Mouse (Mus musculus): Measurements from ENCODE around the gene Zswim4. TPM values are rescaled to one million over a fixed set of nuclear protein-coding genes. Genes with fewer than 3 reads are reported as not detected.

Gene Zswim4
- polyA plus RNA-seq, 1 experiment from 2014 or later, result 9.3 TPM

DNA sequence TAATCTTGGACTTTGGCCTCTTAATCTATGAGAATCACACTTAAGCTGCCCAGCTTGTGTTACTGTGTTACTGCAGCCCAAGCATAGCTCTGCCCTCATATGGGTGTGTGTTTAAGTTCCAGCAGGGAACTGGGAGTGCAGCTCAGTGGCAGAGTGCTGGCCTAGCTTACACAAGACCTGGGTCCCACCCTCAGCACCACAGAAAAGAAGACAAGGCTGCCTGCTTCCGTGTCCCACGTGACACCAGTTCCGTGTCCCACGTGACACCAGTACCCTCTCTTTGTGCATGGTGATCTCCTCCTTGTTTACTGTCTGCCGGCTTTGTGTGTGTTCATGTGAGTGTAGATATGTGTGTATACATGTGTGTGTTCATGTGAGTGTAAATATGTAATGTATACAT lies 18.7 kb downstream of the Zswim4 start:
- WGBS, result 90% methylated on average over 5 of the region's 5 CpGs
- H3K4me2 ChIP-seq (replicated peaks; ENCODE audit: low read depth, low read length), result no peak overlapping the region
- H3K27me3 ChIP-seq (ENCODE audit: control insufficient read depth, insufficient read depth, low read length), result no peaks in the 10 kb centered on the region
- no peaks in the 10 kb centered on the region for H3K9me3 ChIP-seq (ENCODE audit: control insufficient read depth, low read depth, low read length)
- H3K4me1 ChIP-seq (ENCODE audit: control insufficient read depth, insufficient read depth, low read length), result no peaks in the 10 kb centered on the region
- no peak overlapping the region for H3K9ac ChIP-seq (replicated peaks; ENCODE audit: low read depth, low read length)
- no peak for ATAC-seq (ENCODE audit: insufficient number of reproducible peaks, insufficient read depth, low FRiP score, low read depth)
- no peak overlapping the region for H3K4me3 ChIP-seq (ENCODE audit: low read depth, low read length)
- peaks cover 73% of the 10 kb centered on the region for H3K36me3 ChIP-seq (ENCODE audit: control insufficient read depth, insufficient read depth, low read length)
- H3K27ac ChIP-seq (ENCODE audit: low read length), result no peak overlapping the region

GRCm38 (mm10) chr8:84217206-84217605 lies 19.6 kb downstream of the Zswim4 start:
- no peaks in the 10 kb centered on the region for H3K27me3 ChIP-seq (ENCODE audit: control insufficient read depth, insufficient read depth, low read length)
- no peaks in the 10 kb centered on the region for H3K9me3 ChIP-seq (ENCODE audit: control insufficient read depth, low read depth, low read length)
- WGBS, result 94% methylated on average over 11 of the region's 11 CpGs
- no peak for ATAC-seq (ENCODE audit: insufficient number of reproducible peaks, insufficient read depth, low FRiP score, low read depth)
- H3K4me3 ChIP-seq (ENCODE audit: low read depth, low read length), result no peak overlapping the region
- H3K27ac ChIP-seq (ENCODE audit: low read length), result no peak overlapping the region
- no peak overlapping the region for H3K9ac ChIP-seq (replicated peaks; ENCODE audit: low read depth, low read length)
- peaks cover 73% of the 10 kb centered on the region for H3K36me3 ChIP-seq (ENCODE audit: control insufficient read depth, insufficient read depth, low read length)
- H3K4me1 ChIP-seq (ENCODE audit: control insufficient read depth, insufficient read depth, low read length), result no peaks in the 10 kb centered on the region
- no peak overlapping the region for H3K4me2 ChIP-seq (replicated peaks; ENCODE audit: low read depth, low read length)

- WGBS, result 88% methylated on average over 4 of the region's 4 CpGs
- no peak overlapping the region for H3K27ac ChIP-seq (ENCODE audit: low read length)
- no peaks in the 10 kb centered on the region for H3K27me3 ChIP-seq (ENCODE audit: control insufficient read depth, insufficient read depth, low read length)
- peaks cover under 1% of the 10 kb centered on the region; the same call in 1 of the 2 replicates for H3K4me1 ChIP-seq (ENCODE audit: control insufficient read depth, insufficient read depth, low read length)
- H3K9ac ChIP-seq (replicated peaks; ENCODE audit: low read depth, low read length), result no peak overlapping the region
- ATAC-seq (ENCODE audit: insufficient number of reproducible peaks, insufficient read depth, low FRiP score, low read depth), result no peak
- H3K9me3 ChIP-seq (ENCODE audit: control insufficient read depth, low read depth, low read length), result no peaks in the 10 kb centered on the region
- no peak overlapping the region for H3K4me3 ChIP-seq (ENCODE audit: low read depth, low read length)
- peaks cover 77% of the 10 kb centered on the region for H3K36me3 ChIP-seq (ENCODE audit: control insufficient read depth, insufficient read depth, low read length)
- no peak overlapping the region for H3K4me2 ChIP-seq (replicated peaks; ENCODE audit: low read depth, low read length)
Measured at GRCm38 (mm10) chr8:84213277-84213676, 23.6 kb downstream of the Zswim4 start.

GRCm38 (mm10) chr8:84211881-84212563 lies 24.8 kb downstream of the Zswim4 start:
- no peaks in the 10 kb centered on the region for H3K27me3 ChIP-seq (ENCODE audit: control insufficient read depth, insufficient read depth, low read length)
- ATAC-seq (ENCODE audit: insufficient number of reproducible peaks, insufficient read depth, low FRiP score, low read depth), result no peak
- H3K9me3 ChIP-seq (ENCODE audit: control insufficient read depth, low read depth, low read length), result no peaks in the 10 kb centered on the region
- H3K4me1 ChIP-seq (ENCODE audit: control insufficient read depth, insufficient read depth, low read length), result peaks cover 9% of the 10 kb centered on the region; the same call in 1 of the 2 replicates
- no peak overlapping the region for H3K4me3 ChIP-seq (ENCODE audit: low read depth, low read length)
- H3K27ac ChIP-seq (ENCODE audit: low read length), result no peak overlapping the region
- WGBS, result 92% methylated on average over 31 of the region's 31 CpGs
- no peak overlapping the region for H3K4me2 ChIP-seq (replicated peaks; ENCODE audit: low read depth, low read length)
- peaks cover 67% of the 10 kb centered on the region for H3K36me3 ChIP-seq (ENCODE audit: control insufficient read depth, insufficient read depth, low read length)
- no peak overlapping the region for H3K9ac ChIP-seq (replicated peaks; ENCODE audit: low read depth, low read length)

- no peak overlapping the region for H3K4me3 ChIP-seq (ENCODE audit: low read depth, low read length)
- H3K9me3 ChIP-seq (ENCODE audit: control insufficient read depth, low read depth, low read length), result no peaks in the 10 kb centered on the region
- no peak for ATAC-seq (ENCODE audit: insufficient number of reproducible peaks, insufficient read depth, low FRiP score, low read depth)
- peaks cover 9% of the 10 kb centered on the region; the same call in 1 of the 2 replicates for H3K4me1 ChIP-seq (ENCODE audit: control insufficient read depth, insufficient read depth, low read length)
- no peaks in the 10 kb centered on the region for H3K27me3 ChIP-seq (ENCODE audit: control insufficient read depth, insufficient read depth, low read length)
- no peak overlapping the region for H3K4me2 ChIP-seq (replicated peaks; ENCODE audit: low read depth, low read length)
- H3K36me3 ChIP-seq (ENCODE audit: control insufficient read depth, insufficient read depth, low read length), result peaks cover 63% of the 10 kb centered on the region
- no peak overlapping the region for H3K9ac ChIP-seq (replicated peaks; ENCODE audit: low read depth, low read length)
- no peak overlapping the region for H3K27ac ChIP-seq (ENCODE audit: low read length)
- WGBS, result 93% methylated on average over 3 of the region's 3 CpGs
Measured at GRCm38 (mm10) chr8:84211202-84211601, 25.7 kb downstream of the Zswim4 start.

GRCm38 (mm10) chr8:84210167-84210791 lies 26.6 kb downstream of the Zswim4 start:
- no peak overlapping the region for H3K9ac ChIP-seq (replicated peaks; ENCODE audit: low read depth, low read length)
- no peak overlapping the region for H3K4me2 ChIP-seq (replicated peaks; ENCODE audit: low read depth, low read length)
- no peak overlapping the region for H3K4me3 ChIP-seq (ENCODE audit: low read depth, low read length)
- no peaks in the 10 kb centered on the region for H3K9me3 ChIP-seq (ENCODE audit: control insufficient read depth, low read depth, low read length)
- ATAC-seq (ENCODE audit: insufficient number of reproducible peaks, insufficient read depth, low FRiP score, low read depth), result peak; percentile 67
- no peaks in the 10 kb centered on the region for H3K27me3 ChIP-seq (ENCODE audit: control insufficient read depth, insufficient read depth, low read length)
- H3K27ac ChIP-seq (ENCODE audit: low read length), result no peak overlapping the region
- 59% methylated on average over 34 of the region's 34 CpGs for WGBS
- peaks cover 60% of the 10 kb centered on the region for H3K36me3 ChIP-seq (ENCODE audit: control insufficient read depth, insufficient read depth, low read length)
- peaks cover 9% of the 10 kb centered on the region; the same call in 1 of the 2 replicates for H3K4me1 ChIP-seq (ENCODE audit: control insufficient read depth, insufficient read depth, low read length)

GRCm38 (mm10) chr8:84208381-84209380 lies 28.2 kb downstream of the Zswim4 start:
- no peaks in the 10 kb centered on the region for H3K27me3 ChIP-seq (ENCODE audit: control insufficient read depth, insufficient read depth, low read length)
- peaks cover 14% of the 10 kb centered on the region; the same call in 1 of the 2 replicates for H3K4me1 ChIP-seq (ENCODE audit: control insufficient read depth, insufficient read depth, low read length)
- no peaks in the 10 kb centered on the region for H3K9me3 ChIP-seq (ENCODE audit: control insufficient read depth, low read depth, low read length)
- H3K4me2 ChIP-seq (replicated peaks; ENCODE audit: low read depth, low read length), result no peak overlapping the region
- H3K27ac ChIP-seq (ENCODE audit: low read length), result peak overlapping the region; percentile 55
- peaks cover 50% of the 10 kb centered on the region for H3K36me3 ChIP-seq (ENCODE audit: control insufficient read depth, insufficient read depth, low read length)
- 63% methylated on average over 17 of the region's 17 CpGs for WGBS
- no peak overlapping the region for H3K4me3 ChIP-seq (ENCODE audit: low read depth, low read length)
- no peak overlapping the region for H3K9ac ChIP-seq (replicated peaks; ENCODE audit: low read depth, low read length)
- ATAC-seq (ENCODE audit: insufficient number of reproducible peaks, insufficient read depth, low FRiP score, low read depth), result no peak

GRCm38 (mm10) chr8:84207811-84208210 lies 29.0 kb downstream of the Zswim4 start:
- ATAC-seq (ENCODE audit: insufficient number of reproducible peaks, insufficient read depth, low FRiP score, low read depth), result no peak
- Histone ChIP-seq H3K9ac (replicated peaks; ENCODE audit: low read depth, low read length) (no peak overlapping the region; the same call in 1 of the 2 replicates), H3K4me3 (ENCODE audit: low read depth, low read length) (no peak overlapping the region), H3K9me3 (ENCODE audit: control insufficient read depth, low read depth, low read length) (no peaks in the 10 kb centered on the region), H3K4me1 (ENCODE audit: control insufficient read depth, insufficient read depth, low read length) (peaks cover 20% of the 10 kb centered on the region; the same call in 1 of the 2 replicates), H3K36me3 (ENCODE audit: control insufficient read depth, insufficient read depth, low read length) (peaks cover 43% of the 10 kb centered on the region), H3K27ac (ENCODE audit: low read length) (peak overlapping the region; percentile 55), H3K27me3 (ENCODE audit: control insufficient read depth, insufficient read depth, low read length) (no peaks in the 10 kb centered on the region), H3K4me2 (replicated peaks; ENCODE audit: low read depth, low read length) (0 out of 2 replicates have a peak overlapping the region, but pooled peaks have one; percentile 14)
- 48% methylated on average over 7 of the region's 7 CpGs for WGBS
